Mouse (Mus musculus) kidney, embryonic 16.5 days (tissue): ENCODE results near the gene Umad1. TPM values are rescaled to one million over a fixed set of nuclear protein-coding genes. Genes with fewer than 3 reads are reported as not detected.

ENCODE experiments used
- ATAC-seq: fragments of 200-750 bp; cut with Nextera tagmentation; 2 replicates; pipeline ENCODE4 v1.8.0; 2017; ENCODE audit warnings: moderate TSS enrichment; ENCODE audit not compliant: low FRiP score, low TSS enrichment
- H3K27ac ChIP-seq: fragments of 300-500 bp; sonication (generic); 2 replicates; pipeline ENCODE4 v1.5.1; 2014; ENCODE audit warnings: low read length
- H3K27me3 ChIP-seq: fragments of 300-500 bp; sonication (generic); 2 replicates; pipeline ENCODE4 v1.6.1; 2014; ENCODE audit warnings: low read length, control low read depth, mixed read lengths; ENCODE audit not compliant: insufficient read depth
- H3K36me3 ChIP-seq: fragments of 300-500 bp; sonication (generic); 2 replicates; pipeline ENCODE4 v1.6.1; 2014; ENCODE audit warnings: low read length, control low read depth, mixed read lengths; ENCODE audit not compliant: insufficient read depth
- H3K4me1 ChIP-seq: fragments of 300-500 bp; sonication (generic); 2 replicates; pipeline ENCODE4 v1.6.1; 2014; ENCODE audit warnings: low read length, control low read depth, mixed read lengths; ENCODE audit not compliant: insufficient read depth
- H3K4me2 ChIP-seq: fragments of 300-500 bp; sonication (generic); replicated peaks from 2 replicates; pipeline ENCODE4 v1.6.1; 2014; ENCODE audit warnings: low read depth, low read length
- H3K4me3 ChIP-seq: fragments of 300-500 bp; sonication (generic); 2 replicates; pipeline ENCODE4 v1.5.1; 2014; ENCODE audit warnings: mild to moderate bottlenecking, low read length
- H3K9ac ChIP-seq: fragments of 300-500 bp; sonication (generic); replicated peaks from 2 replicates; pipeline ENCODE4 v1.6.1; 2014; ENCODE audit warnings: low read length
- H3K9me3 ChIP-seq: fragments of 300-500 bp; sonication (generic); 2 replicates; pipeline ENCODE4 v1.6.1; 2016; ENCODE audit warnings: low read length, control low read depth
- WGBS: fragments of 180-500 bp; shearing (Covaris S2); extraction: QIAGEN DNeasy Blood & Tissue Kit; methylation state at CpG from one replicate; pipeline ENCODE4 v1.1.7; 2014; 5-methylcytosine and 5-hydroxymethylcytosine counted together
- polyA plus RNA-seq: library from polyadenylated mRNA; unstranded; fragments of >200 nt; fragmentation: Nextera tagmentation; extraction: Ambion mirVana; gene quantifications from 2 replicates; pipeline ENCODE4 v1.2.1, GENCODE M21; 2015

The Umad1 gene
- polyA plus RNA-seq, 1 experiment from 2014 or later: 27.4 TPM

GRCm38 (mm10) chr6:8474820-8475219 lies 215.7 kb downstream of the Umad1 start:
- H3K4me2 ChIP-seq: no peak overlapping the region
- H3K9ac ChIP-seq: no peak overlapping the region
- WGBS: 68% methylated on average over 4 of the region's 4 CpGs
- no peaks in the 10 kb centered on the region for H3K36me3 ChIP-seq
- H3K27me3 ChIP-seq: no peaks in the 10 kb centered on the region
- ATAC-seq: no peak; the same call in 1 of the 2 replicates
- H3K9me3 ChIP-seq: no peaks in the 10 kb centered on the region
- H3K27ac ChIP-seq: no peak overlapping the region; the same call in 1 of the 2 replicates
- H3K4me1 ChIP-seq: peaks cover 9% of the 10 kb centered on the region; the same call in 1 of the 2 replicates
- H3K4me3 ChIP-seq: no peak overlapping the region

GRCm38 (mm10) chr6:8479176-8479575 lies 220.1 kb downstream of the Umad1 start:
- no peak overlapping the region for H3K4me2 ChIP-seq

GRCm38 (mm10) chr6:8484437-8485275 lies 225.6 kb downstream of the Umad1 start:
- 84% methylated on average over 17 of the region's 17 CpGs for WGBS
- H3K27me3 ChIP-seq: no peaks in the 10 kb centered on the region
- no peak overlapping the region for H3K4me2 ChIP-seq
- ATAC-seq: no peak
- peak overlapping the region; percentile 27; the same call in 1 of the 2 replicates for H3K27ac ChIP-seq
- H3K9ac ChIP-seq: no peak overlapping the region
- no peak overlapping the region for H3K4me3 ChIP-seq
- H3K36me3 ChIP-seq: no peaks in the 10 kb centered on the region
- H3K9me3 ChIP-seq: no peaks in the 10 kb centered on the region
- H3K4me1 ChIP-seq: no peaks in the 10 kb centered on the region

More at GRCm38 (mm10) chr6:8479176-8479575, 220.1 kb downstream of the Umad1 start:
- Histone ChIP-seq H3K4me3 (no peak overlapping the region), H3K4me1 (no peaks in the 10 kb centered on the region), H3K27me3 (no peaks in the 10 kb centered on the region), H3K27ac (no peak overlapping the region), H3K36me3 (no peaks in the 10 kb centered on the region), H3K9me3 (no peaks in the 10 kb centered on the region), H3K9ac (no peak overlapping the region)
- 27% methylated on average over 1 of the region's 1 CpGs for WGBS
- no peak for ATAC-seq

- Histone ChIP-seq H3K27me3 (no peaks in the 10 kb centered on the region), H3K4me3 (no peak overlapping the region), H3K27ac (no peak overlapping the region), H3K9ac (no peak overlapping the region), H3K4me2 (no peak overlapping the region), H3K4me1 (no peaks in the 10 kb centered on the region), H3K36me3 (no peaks in the 10 kb centered on the region), H3K9me3 (no peaks in the 10 kb centered on the region)
- ATAC-seq: peak; percentile 54; the same call in 1 of the 2 replicates
- 83% methylated on average over 16 of the region's 16 CpGs for WGBS
Measured at GRCm38 (mm10) chr6:8485414-8486175, 226.5 kb downstream of the Umad1 start.

GRCm38 (mm10) chr6:8486391-8487043 lies 227.4 kb downstream of the Umad1 start:
- ATAC-seq: no peak
- Histone ChIP-seq H3K9me3 (no peaks in the 10 kb centered on the region), H3K27me3 (no peaks in the 10 kb centered on the region), H3K36me3 (no peaks in the 10 kb centered on the region), H3K4me1 (no peaks in the 10 kb centered on the region), H3K9ac (no peak overlapping the region), H3K4me3 (no peak overlapping the region), H3K27ac (no peak overlapping the region), H3K4me2 (no peak overlapping the region)
- WGBS: 84% methylated on average over 17 of the region's 17 CpGs

- no peaks in the 10 kb centered on the region for H3K36me3 ChIP-seq
- WGBS: 67% methylated on average over 20 of the region's 20 CpGs
- no peaks in the 10 kb centered on the region for H3K4me1 ChIP-seq
- no peak overlapping the region for H3K27ac ChIP-seq
- ATAC-seq: no peak
- no peak overlapping the region for H3K4me2 ChIP-seq
- H3K9ac ChIP-seq: no peak overlapping the region
- H3K27me3 ChIP-seq: no peaks in the 10 kb centered on the region
- no peaks in the 10 kb centered on the region for H3K9me3 ChIP-seq
- H3K4me3 ChIP-seq: no peak overlapping the region
Measured at GRCm38 (mm10) chr6:8487044-8487853, 228.2 kb downstream of the Umad1 start.

GRCm38 (mm10) chr6:8488249-8488648 lies 229.2 kb downstream of the Umad1 start:
- 70% methylated on average over 5 of the region's 5 CpGs for WGBS
- Histone ChIP-seq H3K27ac (no peak overlapping the region), H3K4me1 (no peaks in the 10 kb centered on the region), H3K27me3 (no peaks in the 10 kb centered on the region), H3K9me3 (no peaks in the 10 kb centered on the region), H3K36me3 (no peaks in the 10 kb centered on the region), H3K9ac (no peak overlapping the region), H3K4me3 (no peak overlapping the region), H3K4me2 (no peak overlapping the region)
- ATAC-seq: no peak

GRCm38 (mm10) chr6:8489266-8489665 lies 230.2 kb downstream of the Umad1 start:
- Histone ChIP-seq H3K4me1 (no peaks in the 10 kb centered on the region), H3K4me2 (no peak overlapping the region), H3K9me3 (no peaks in the 10 kb centered on the region), H3K27ac (no peak overlapping the region), H3K27me3 (no peaks in the 10 kb centered on the region), H3K9ac (no peak overlapping the region), H3K4me3 (no peak overlapping the region), H3K36me3 (no peaks in the 10 kb centered on the region)
- whole genome bisulfite sequencing: 86% methylated on average over 7 of the region's 7 CpGs
- ATAC-seq: no peak

- WGBS: 83% methylated on average over 1 of the region's 1 CpGs
- no peak for ATAC-seq
- Histone ChIP-seq H3K9ac (no peak overlapping the region), H3K4me2 (no peak overlapping the region), H3K36me3 (no peaks in the 10 kb centered on the region), H3K9me3 (no peaks in the 10 kb centered on the region), H3K4me3 (no peak overlapping the region), H3K27ac (no peak overlapping the region), H3K27me3 (no peaks in the 10 kb centered on the region), H3K4me1 (no peaks in the 10 kb centered on the region)
Measured at GRCm38 (mm10) chr6:8489938-8490585, 231.0 kb downstream of the Umad1 start.
